Mouse (Mus musculus) MEL (cell line): Measurements from ENCODE around the gene 4930519G04Rik.

Source experiments
- CTCF ChIP-seq, 3 experiments: IDR thresholded peaks in 2 of 3; conservative IDR thresholded peaks in 1 of 3; 2 replicates each; pipeline ENCODE4 v1.5.1; 2011 to 2012; ENCODE audit warnings: low read length in 3 of 3, low read depth in 2 of 3, mild to moderate bottlenecking in 2 of 3, improper control_type of control experiment in 1 of 3, inconsistent platforms in 1 of 3, mixed read lengths in 1 of 3, moderate library complexity in 1 of 3; ENCODE audit not compliant: control insufficient read depth in 1 of 3, insufficient read depth in 1 of 3, poor library complexity in 1 of 3, severe bottlenecking in 1 of 3
- EP300 ChIP-seq, 2 experiments: IDR thresholded peaks; 2 replicates each; pipeline ENCODE4 v1.6.1; 2011; ENCODE audit warnings: improper control_type of control experiment in 2 of 2, low read length in 2 of 2, low read depth in 1 of 2, mild to moderate bottlenecking in 1 of 2
- GATA1 ChIP-seq: IDR thresholded peaks from 2 replicates; pipeline ENCODE4 v1.6.1; 2011; ENCODE audit warnings: low read depth, low read length, improper control_type of control experiment
- JUND ChIP-seq: IDR thresholded peaks from 2 replicates; pipeline ENCODE4 v1.6.1; 2011; ENCODE audit warnings: low read depth, mild to moderate bottlenecking, improper control_type of control experiment, low read length
- KAT2A ChIP-seq: conservative IDR thresholded peaks from 2 replicates; pipeline ENCODE4 v1.6.1; 2012; ENCODE audit warnings: low read depth, low read length, improper control_type of control experiment, inconsistent platforms
- MAX ChIP-seq: IDR thresholded peaks from 2 replicates; pipeline ENCODE4 v1.6.1; 2011; ENCODE audit warnings: low read length, improper control_type of control experiment
- MYC ChIP-seq: IDR thresholded peaks from 2 replicates; pipeline ENCODE4 v1.6.1; 2011; ENCODE audit warnings: low read depth, mild to moderate bottlenecking, low read length, improper control_type of control experiment, moderate library complexity
- NELFE ChIP-seq: IDR thresholded peaks from 2 replicates; pipeline ENCODE4 v1.6.1; 2011; ENCODE audit warnings: low read depth, low read length, improper control_type of control experiment
- RAD21 ChIP-seq: IDR thresholded peaks from 2 replicates; pipeline ENCODE4 v1.6.1; 2011; ENCODE audit warnings: mild to moderate bottlenecking, low read depth, low read length, improper control_type of control experiment
- TAL1 ChIP-seq: IDR thresholded peaks from 2 replicates; pipeline ENCODE4 v1.6.1; 2012; ENCODE audit warnings: mild to moderate bottlenecking, inconsistent platforms, low read length, moderate library complexity, mixed read lengths
- UBTF ChIP-seq: IDR thresholded peaks from 2 replicates; pipeline ENCODE4 v1.6.1; 2012; ENCODE audit warnings: low read depth, mild to moderate bottlenecking, inconsistent platforms, low read length, improper control_type of control experiment, moderate library complexity, borderline replicate concordance; ENCODE audit not compliant: insufficient read depth
- ZC3H11A ChIP-seq: IDR thresholded peaks from 2 replicates; pipeline ENCODE4 v1.6.1; 2012; ENCODE audit warnings: low read depth, mild to moderate bottlenecking, inconsistent platforms, low read length, improper control_type of control experiment
- ZMIZ1 ChIP-seq: IDR thresholded peaks from 2 replicates; pipeline ENCODE4 v1.6.1; 2012; ENCODE audit warnings: low read depth, mild to moderate bottlenecking, inconsistent platforms, low read length, improper control_type of control experiment, moderate library complexity

DNA sequence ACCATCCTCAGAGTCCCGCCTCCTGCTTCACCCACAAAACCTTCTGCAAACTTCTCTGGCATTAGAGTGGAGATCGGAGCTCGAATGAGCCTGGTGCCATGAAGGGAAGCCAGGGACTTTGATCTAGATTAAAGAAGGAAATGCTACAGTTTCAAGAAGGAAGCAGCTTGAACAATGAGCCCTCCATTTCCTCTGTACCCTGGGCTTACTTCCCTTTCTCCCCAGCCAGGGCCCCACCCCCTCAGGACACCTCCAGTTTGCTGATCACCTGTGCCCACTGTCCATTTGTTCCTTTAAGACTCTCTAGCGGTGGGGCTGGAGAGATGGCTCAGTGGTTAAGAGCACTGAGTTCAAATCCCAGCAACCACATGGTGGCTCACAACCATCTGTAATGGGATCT, 63.3 kb downstream of the 4930519G04Rik start:
- TF ChIP-seq EP300 (IDR thresholded peaks at IDR 0.05; ENCODE audit: low read depth in 1 of 2, low read length in 2 of 2) (no peak), TAL1 (no peak), UBTF (no peak), CTCF (IDR thresholded peaks at IDR 0.05 in 2 of 3, conservative IDR thresholded peaks at IDR 0.05 in 1 of 3; ENCODE audit: control insufficient read depth in 1 of 3, insufficient read depth in 1 of 3, low read depth in 2 of 3, low read length in 3 of 3, poor library complexity in 1 of 3, severe bottlenecking in 1 of 3) (no peak), MAX (no peak), KAT2A (no peak), GATA1 (no peak), MYC (no peak), ZMIZ1 (no peak), NELFE (no peak), JUND (no peak), ZC3H11A (no peak), RAD21 (no peak)
